Mouse (Mus musculus): ENCODE results near the gene Galr2. TPM values are rescaled to one million over a fixed set of nuclear protein-coding genes. Genes with fewer than 3 reads are reported as not detected.

Galr2 gene
- polyA plus RNA-seq, 1 experiment from 2014 or later, result 0.27 TPM

Other genes with a start within 250 kb of the Galr2 start
- gene Unc13d, start 203.0 kb upstream of the Galr2 start, polyA plus RNA-seq (2015; fragmentation: Nextera tagmentation; extraction: Ambion mirVana), result 4.3 and 4.8 TPM in 2 replicates
- 68.6 and 90.8 TPM in 2 replicates for gene Wbp2, start 193.9 kb upstream of the Galr2 start, polyA plus RNA-seq (2015; fragmentation: Nextera tagmentation; extraction: Ambion mirVana)
- 25.1 and 27.6 TPM in 2 replicates for gene Trim47, start 153.7 kb upstream of the Galr2 start, polyA plus RNA-seq (2015; fragmentation: Nextera tagmentation; extraction: Ambion mirVana)
- gene Trim65, start 149.8 kb upstream of the Galr2 start, polyA plus RNA-seq (2015; fragmentation: Nextera tagmentation; extraction: Ambion mirVana), result 5.2 and 6.1 TPM in 2 replicates
- 86.9 and 93.7 TPM in 2 replicates for gene Mrpl38, start 142.1 kb upstream of the Galr2 start, polyA plus RNA-seq (2015; fragmentation: Nextera tagmentation; extraction: Ambion mirVana)
- 36.9 and 44.9 TPM in 2 replicates for gene Fbf1, start 112.8 kb upstream of the Galr2 start, polyA plus RNA-seq (2015; fragmentation: Nextera tagmentation; extraction: Ambion mirVana)
- 81.0 and 86.7 TPM in 2 replicates for gene Ten1, start 82.1 kb upstream of the Galr2 start, polyA plus RNA-seq (2015; fragmentation: Nextera tagmentation; extraction: Ambion mirVana)
- 29.1 and 31.1 TPM in 2 replicates for gene Acox1, start 81.9 kb upstream of the Galr2 start, polyA plus RNA-seq (2015; fragmentation: Nextera tagmentation; extraction: Ambion mirVana)
- 28.1 and 28.5 TPM in 2 replicates for gene Evpl, start 42.9 kb upstream of the Galr2 start, polyA plus RNA-seq (2015; fragmentation: Nextera tagmentation; extraction: Ambion mirVana)
- 101 and 103 TPM in 2 replicates for gene Srp68, start 6.7 kb upstream of the Galr2 start, polyA plus RNA-seq (2015; fragmentation: Nextera tagmentation; extraction: Ambion mirVana)
- gene Exoc7, start 26.3 kb downstream of the Galr2 start, polyA plus RNA-seq (2015; fragmentation: Nextera tagmentation; extraction: Ambion mirVana), result 67.5 and 68.8 TPM in 2 replicates
- 30.6 and 69.8 TPM in 2 replicates for gene Foxj1, start 54.5 kb downstream of the Galr2 start, polyA plus RNA-seq (2015; fragmentation: Nextera tagmentation; extraction: Ambion mirVana)
- 15.7 and 17.0 TPM in 2 replicates for gene Rnf157, start 132.1 kb downstream of the Galr2 start, polyA plus RNA-seq (2015; fragmentation: Nextera tagmentation; extraction: Ambion mirVana)
- 33.3 and 39.6 TPM in 2 replicates for gene Ubald2, start 153.2 kb downstream of the Galr2 start, polyA plus RNA-seq (2015; fragmentation: Nextera tagmentation; extraction: Ambion mirVana)
- 0.09 and 0.16 TPM in 2 replicates for gene Qrich2, start 185.3 kb downstream of the Galr2 start, polyA plus RNA-seq (2015; fragmentation: Nextera tagmentation; extraction: Ambion mirVana)
- gene Prpsap1, start 213.3 kb downstream of the Galr2 start, polyA plus RNA-seq (2015; fragmentation: Nextera tagmentation; extraction: Ambion mirVana), result 154 and 161 TPM in 2 replicates
- gene Sphk1, start 250.0 kb downstream of the Galr2 start, polyA plus RNA-seq (2015; fragmentation: Nextera tagmentation; extraction: Ambion mirVana), result 12.3 and 12.5 TPM in 2 replicates

All from embryonic facial prominence, embryonic 15.5 days (tissue).